Comparison of ENCODE assay signal across 16 mouse cellular contexts in genomic region chr10:43312658-43313417, GRCm38 (mm10).
A peak's percentile ranks its signal among the peaks of the same experiment; 100 is the strongest.
DNase-seq lines count a peak whose midpoint lies in the region; ATAC-seq and TF ChIP-seq lines count a peak whose summit lies in the region.
"Had no signal": no experiment of that assay in that cellular context is flagged by ENCODE, and none has a peak within 500 bp of the region (broad histone marks: within the 10 kb centered on the region; RNA-seq: fewer than 3 reads in every experiment).

No protein-coding gene starts in this region.

- H3K27me3 ChIP-seq in forebrain, embryonic 15.5 days = no peaks in the 10 kb centered on the region
- no peaks in the 10 kb centered on the region for H3K27me3 ChIP-seq in forebrain, embryonic 11.5 days (ENCODE audit: control insufficient read depth, insufficient read depth, low read length)
- H3K27me3 ChIP-seq in liver, embryonic 12.5 days (replicated peaks) = no peaks in the 10 kb centered on the region
- no peaks in the 10 kb centered on the region for H3K27me3 ChIP-seq in small intestine, adult 2 months (ENCODE audit: control insufficient read depth, insufficient read depth, low read length)
- H3K27me3 ChIP-seq: limb, embryonic 12.5 days; midbrain, embryonic 12.5 days had no signal

- H3K4me3 ChIP-seq in forebrain, embryonic 15.5 days = no peak overlapping the region
- no peak overlapping the region for H3K4me3 ChIP-seq in forebrain, embryonic 11.5 days (ENCODE audit: low read depth, low read length)
- H3K4me3 ChIP-seq in liver, embryonic 12.5 days = no peak overlapping the region
- no peak overlapping the region for H3K4me3 ChIP-seq in small intestine, adult 2 months (ENCODE audit: low read depth, low read length)
- H3K4me3 ChIP-seq: heart, adult 2 months; left cerebral cortex, adult 2 months; limb, embryonic 12.5 days; midbrain, embryonic 12.5 days had no signal

- 60% methylated on average over 7 of the region's 7 CpGs for WGBS in forebrain, embryonic 15.5 days
- 80% methylated on average over 7 of the region's 7 CpGs for WGBS in forebrain, embryonic 11.5 days
- WGBS in liver, embryonic 12.5 days (ENCODE audit: insufficient replicate concordance) = 23% methylated on average over 7 of the region's 7 CpGs
- 19% methylated on average over 7 of the region's 7 CpGs for whole genome bisulfite sequencing in small intestine, adult 2 months

- peak overlapping the region; percentile 57 for H3K27ac ChIP-seq in forebrain, embryonic 15.5 days (replicated peaks)
- H3K27ac ChIP-seq in forebrain, embryonic 11.5 days (ENCODE audit: low read depth, low read length) = no peak overlapping the region
- H3K27ac ChIP-seq in liver, embryonic 12.5 days = peak overlapping the region; percentile 37; the same call in 1 of the 2 replicates
- H3K27ac ChIP-seq in small intestine, adult 2 months (ENCODE audit: insufficient read depth, low read depth, low read length) = peak overlapping the region; percentile 98
- H3K27ac ChIP-seq: heart, adult 2 months; left cerebral cortex, adult 2 months; limb, embryonic 12.5 days; midbrain, embryonic 12.5 days had no signal

- no peak overlapping the region for H3K4me2 ChIP-seq in forebrain, embryonic 15.5 days (replicated peaks)
- no peak overlapping the region for H3K4me2 ChIP-seq in forebrain, embryonic 11.5 days (ENCODE audit: low read depth, low read length, severe bottlenecking)
- peak overlapping the region; percentile 46 for H3K4me2 ChIP-seq in liver, embryonic 12.5 days
- H3K4me2 ChIP-seq: limb, embryonic 12.5 days; midbrain, embryonic 12.5 days had no signal

- no peaks in the 10 kb centered on the region for H3K9me3 ChIP-seq in forebrain, embryonic 15.5 days
- H3K9me3 ChIP-seq in forebrain, embryonic 11.5 days (ENCODE audit: control insufficient read depth, low read length) = no peaks in the 10 kb centered on the region; the same call in 1 of the 2 replicates
- H3K9me3 ChIP-seq in liver, embryonic 12.5 days (replicated peaks) = no peaks in the 10 kb centered on the region
- H3K9me3 ChIP-seq: limb, embryonic 12.5 days; midbrain, embryonic 12.5 days had no signal

- no peak overlapping the region for H3K9ac ChIP-seq in forebrain, embryonic 15.5 days (replicated peaks)
- no peak overlapping the region for H3K9ac ChIP-seq in forebrain, embryonic 11.5 days (ENCODE audit: low read length)
- H3K9ac ChIP-seq in liver, embryonic 12.5 days = no peak overlapping the region
- H3K9ac ChIP-seq: limb, embryonic 12.5 days; midbrain, embryonic 12.5 days had no signal

- no peak for ATAC-seq in forebrain, embryonic 15.5 days (replicated peaks)
- no peak for ATAC-seq in forebrain, embryonic 11.5 days (replicated peaks; ENCODE audit: low FRiP score)
- peak; percentile 63 for ATAC-seq in granulocyte monocyte progenitor cell, adult 5-6 weeks (replicated peaks; ENCODE audit: poor library complexity, severe bottlenecking)
- peak; percentile 81 for ATAC-seq in liver, embryonic 12.5 days
- ATAC-seq: inflammation-experienced regulatory T-cells, adult 6 months had no signal

- TF ChIP-seq CTCF in small intestine, adult 2 months (IDR thresholded peaks at IDR 0.05; ENCODE audit: extremely low read depth, insufficient read length, insufficient replicate concordance, low read depth, low read length) = no peak

- TF ChIP-seq POLR2A in small intestine, adult 2 months (IDR thresholded peaks at IDR 0.05; ENCODE audit: low read depth, low read length) = no peak

- H3K36me3 ChIP-seq in forebrain, embryonic 15.5 days = no peaks in the 10 kb centered on the region
- no peaks in the 10 kb centered on the region for H3K36me3 ChIP-seq in forebrain, embryonic 11.5 days (ENCODE audit: control insufficient read depth, insufficient read depth, low read length)
- no peaks in the 10 kb centered on the region for H3K36me3 ChIP-seq in liver, embryonic 12.5 days
- H3K36me3 ChIP-seq in small intestine, adult 2 months (ENCODE audit: control insufficient read depth, insufficient read depth, low read length) = no peaks in the 10 kb centered on the region
- H3K36me3 ChIP-seq: limb, embryonic 12.5 days; midbrain, embryonic 12.5 days had no signal

- DNase-seq in forebrain, embryonic 11.5 days (ENCODE audit: low spot score) = no peak
- no peak for DNase-seq in thymus, adult 18-20 months
- DNase-seq in natural killer cell, adult 2 months (ENCODE audit: low spot score in 2 of 2) = no peak
- DNase-seq in kidney, adult 9 months = no peak
- DNase-seq: cerebellum, adult 8-10 months; heart, adult 2 months; heart, postnatal 36 days; lung, postnatal 10 days had no signal

- H3K4me1 ChIP-seq in forebrain, embryonic 15.5 days = peaks cover 39% of the 10 kb centered on the region
- H3K4me1 ChIP-seq in forebrain, embryonic 11.5 days (replicated peaks; ENCODE audit: control insufficient read depth, insufficient read depth, low read length) = 0 out of 2 replicates have a peak, but pooled peaks cover 3% of the 10 kb centered on the region
- peaks cover 36% of the 10 kb centered on the region for H3K4me1 ChIP-seq in liver, embryonic 12.5 days
- peaks cover 15% of the 10 kb centered on the region; the same call in 1 of the 2 replicates for H3K4me1 ChIP-seq in small intestine, adult 2 months (ENCODE audit: control insufficient read depth, insufficient read depth, insufficient read length, low read length)

Comparison
In these comparisons a context has a peak if more than half of its experiments do, and no peak if none do; other contexts are left out.
1. ATAC-seq: peak in granulocyte monocyte progenitor cell, adult 5-6 weeks (single experiment) and liver, embryonic 12.5 days (single experiment); none in forebrain, embryonic 15.5 days (single experiment) and forebrain, embryonic 11.5 days (single experiment).